Mouse (Mus musculus) right cerebral cortex, adult 2 months (tissue): Measurements from ENCODE around the gene Igdcc3.
"Not testable (repeated sequence)": the region's sequence is repeated elsewhere in the genome, so short reads cannot be mapped to it uniquely, and the experiment has no call there.

ENCODE experiments used
- DNase-seq, 2 experiments: peaks; one replicate each; pipeline ENCODE4 v3.0.0; 2021 to 2022; ENCODE audit warnings: low spot score in 2 of 2

The Igdcc3 gene

GRCm38 (mm10) chr9:65205049-65205815 is 64.2 kb downstream of the Igdcc3 start:
- DNase-seq = no peak

GRCm38 (mm10) chr9:65207041-65207815 is 66.2 kb downstream of the Igdcc3 start:
- not testable (repeated sequence) for DNase-seq

- no peak for DNase-seq
Measured at GRCm38 (mm10) chr9:65208293-65209179, 67.5 kb downstream of the Igdcc3 start.

- no peak for DNase-seq
Measured at GRCm38 (mm10) chr9:65211598-65211997, 70.6 kb downstream of the Igdcc3 start.

GRCm38 (mm10) chr9:65214425-65214777 is 73.4 kb downstream of the Igdcc3 start:
- no peak for DNase-seq

GRCm38 (mm10) chr9:65214778-65215493 is 73.9 kb downstream of the Igdcc3 start:
- DNase-seq = peak; percentile 68 to 81

GRCm38 (mm10) chr9:65215494-65216126 is 74.6 kb downstream of the Igdcc3 start:
- peak in 1 of 2 experiments; percentile 69 for DNase-seq

- DNase-seq = no peak
Measured at GRCm38 (mm10) chr9:65216972-65217371, 76.0 kb downstream of the Igdcc3 start.

GRCm38 (mm10) chr9:65217661-65218060 is 76.7 kb downstream of the Igdcc3 start:
- DNase-seq = no peak

- no peak for DNase-seq
Measured at GRCm38 (mm10) chr9:65218916-65219315, 77.9 kb downstream of the Igdcc3 start.

- not testable (repeated sequence) for DNase-seq
Measured at GRCm38 (mm10) chr9:65220398-65220797, 79.4 kb downstream of the Igdcc3 start.

- no peak for DNase-seq
Measured at GRCm38 (mm10) chr9:65223927-65224326, 82.9 kb downstream of the Igdcc3 start.

GRCm38 (mm10) chr9:65225795-65226194 is 84.8 kb downstream of the Igdcc3 start:
- no peak for DNase-seq

- DNase-seq = no peak
Measured at GRCm38 (mm10) chr9:65230250-65230649, 89.3 kb downstream of the Igdcc3 start.

GRCm38 (mm10) chr9:65231284-65231683 is 90.3 kb downstream of the Igdcc3 start:
- DNase-seq = no peak

- no peak for DNase-seq
Measured at GRCm38 (mm10) chr9:65233243-65233985, 92.4 kb downstream of the Igdcc3 start.

GRCm38 (mm10) chr9:65234734-65235133 is 93.7 kb downstream of the Igdcc3 start:
- no peak for DNase-seq
